Mouse (Mus musculus): ENCODE results near the gene Itgam. TPM values are rescaled to one million over a fixed set of nuclear protein-coding genes. Genes with fewer than 3 reads are reported as not detected.
"Not testable (repeated sequence)": the region's sequence is repeated elsewhere in the genome, so short reads cannot be mapped to it uniquely, and the experiment has no call there.

Gene Itgam
- polyA plus RNA-seq, 1 experiment = 3.3 TPM

- Histone ChIP-seq H3K4me3 (ENCODE audit: low read depth, low read length) (no peak overlapping the region), H3K4me1 (ENCODE audit: control insufficient read depth, insufficient read depth, insufficient read length, low read length) (no peaks in the 10 kb centered on the region; the same call in 1 of the 2 replicates), H3K27me3 (ENCODE audit: control insufficient read depth, insufficient read depth, low read length) (no peaks in the 10 kb centered on the region), H3K36me3 (ENCODE audit: control insufficient read depth, insufficient read depth, low read length) (no peaks in the 10 kb centered on the region), H3K27ac (ENCODE audit: insufficient read depth, low read depth, low read length) (no peak overlapping the region)
- TF ChIP-seq CTCF (IDR thresholded peaks at IDR 0.05; ENCODE audit: extremely low read depth, insufficient read length, insufficient replicate concordance, low read depth, low read length) (no peak), POLR2A (IDR thresholded peaks at IDR 0.05; ENCODE audit: low read depth, low read length) (no peak)
- WGBS = 25% methylated on average over 8 of the region's 8 CpGs
These were observed 88.5 kb downstream of the Itgam start for GRCm38 (mm10) chr7:128150970-128151369.

- Histone ChIP-seq H3K27ac (ENCODE audit: insufficient read depth, low read depth, low read length) (no peak within 1 kb of the TSS), H3K4me1 (ENCODE audit: control insufficient read depth, insufficient read depth, insufficient read length, low read length) (no peaks in the 10 kb centered on the region; the same call in 1 of the 2 replicates), H3K36me3 (ENCODE audit: control insufficient read depth, insufficient read depth, low read length) (no peaks in the 10 kb centered on the region), H3K4me3 (ENCODE audit: low read depth, low read length) (no peak within 1 kb of the TSS), H3K27me3 (ENCODE audit: control insufficient read depth, insufficient read depth, low read length) (no peaks in the 10 kb centered on the region)
- no peak for TF ChIP-seq CTCF (IDR thresholded peaks at IDR 0.05; ENCODE audit: extremely low read depth, insufficient read length, insufficient replicate concordance, low read depth, low read length)
- no peak for TF ChIP-seq POLR2A (IDR thresholded peaks at IDR 0.05; ENCODE audit: low read depth, low read length)
- 97% methylated on average over 21 of the region's 21 CpGs for WGBS
These were observed 91.6 kb downstream of the Itgam start, which contains the start of gene Itgad for GRCm38 (mm10) chr7:128154076-128154475. Itgad (plus strand) TSS chr7:128154376.

- no peaks in the 10 kb centered on the region for H3K27me3 ChIP-seq (ENCODE audit: control insufficient read depth, insufficient read depth, low read length)
- H3K4me3 ChIP-seq (ENCODE audit: low read depth, low read length) = no peak overlapping the region
- TF ChIP-seq CTCF (IDR thresholded peaks at IDR 0.05; ENCODE audit: extremely low read depth, insufficient read length, insufficient replicate concordance, low read depth, low read length) (no peak), POLR2A (IDR thresholded peaks at IDR 0.05; ENCODE audit: low read depth, low read length) (no peak)
- 34% methylated on average over 10 of the region's 10 CpGs for WGBS
- H3K36me3 ChIP-seq (ENCODE audit: control insufficient read depth, insufficient read depth, low read length) = no peaks in the 10 kb centered on the region
- no peak overlapping the region for H3K27ac ChIP-seq (ENCODE audit: insufficient read depth, low read depth, low read length)
- no peaks in the 10 kb centered on the region; the same call in 1 of the 2 replicates for H3K4me1 ChIP-seq (ENCODE audit: control insufficient read depth, insufficient read depth, insufficient read length, low read length)
These were observed 92.5 kb downstream of the Itgam start for GRCm38 (mm10) chr7:128154924-128155323.

GRCm38 (mm10) chr7:128158688-128159354 lies 96.4 kb downstream of the Itgam start:
- H3K36me3 ChIP-seq (ENCODE audit: control insufficient read depth, insufficient read depth, low read length); H3K27ac ChIP-seq (ENCODE audit: insufficient read depth, low read depth, low read length); H3K27me3 ChIP-seq (ENCODE audit: control insufficient read depth, insufficient read depth, low read length); H3K4me1 ChIP-seq (ENCODE audit: control insufficient read depth, insufficient read depth, insufficient read length, low read length); H3K4me3 ChIP-seq (ENCODE audit: low read depth, low read length): not testable (repeated sequence)
- 43% methylated on average over 8 of the region's 8 CpGs for WGBS

- no peaks in the 10 kb centered on the region for H3K27me3 ChIP-seq (ENCODE audit: control insufficient read depth, insufficient read depth, low read length)
- H3K36me3 ChIP-seq (ENCODE audit: control insufficient read depth, insufficient read depth, low read length) = no peaks in the 10 kb centered on the region
- TF ChIP-seq CTCF (IDR thresholded peaks at IDR 0.05; ENCODE audit: extremely low read depth, insufficient read length, insufficient replicate concordance, low read depth, low read length) (no peak), POLR2A (IDR thresholded peaks at IDR 0.05; ENCODE audit: low read depth, low read length) (no peak)
- H3K4me1 ChIP-seq (ENCODE audit: control insufficient read depth, insufficient read depth, insufficient read length, low read length) = no peaks in the 10 kb centered on the region
- no peak overlapping the region for H3K4me3 ChIP-seq (ENCODE audit: low read depth, low read length)
- WGBS = 95% methylated on average over 4 of the region's 4 CpGs
- no peak overlapping the region for H3K27ac ChIP-seq (ENCODE audit: insufficient read depth, low read depth, low read length)
These were observed 101.6 kb downstream of the Itgam start for GRCm38 (mm10) chr7:128164001-128164400.

- Histone ChIP-seq H3K27me3 (ENCODE audit: control insufficient read depth, insufficient read depth, low read length) (no peaks in the 10 kb centered on the region), H3K4me1 (ENCODE audit: control insufficient read depth, insufficient read depth, insufficient read length, low read length) (no peaks in the 10 kb centered on the region), H3K4me3 (ENCODE audit: low read depth, low read length) (no peak overlapping the region), H3K27ac (ENCODE audit: insufficient read depth, low read depth, low read length) (no peak overlapping the region), H3K36me3 (ENCODE audit: control insufficient read depth, insufficient read depth, low read length) (no peaks in the 10 kb centered on the region)
- TF ChIP-seq POLR2A (IDR thresholded peaks at IDR 0.05; ENCODE audit: low read depth, low read length) (no peak), CTCF (IDR thresholded peaks at IDR 0.05; ENCODE audit: extremely low read depth, insufficient read length, insufficient replicate concordance, low read depth, low read length) (no peak)
- WGBS = 59% methylated on average over 7 of the region's 7 CpGs
These were observed 104.0 kb downstream of the Itgam start for GRCm38 (mm10) chr7:128166391-128166790.

Other genes with a start within 250 kb of the Itgam start
- gene Stx4a, start 238.3 kb upstream of the Itgam start, polyA plus RNA-seq (2012; rRNA removed) = 27.3 and 68.2 TPM in 2 replicates
- 1.2 and 1.8 TPM in 2 replicates for gene Stx1b, start 238.1 kb upstream of the Itgam start, polyA plus RNA-seq (2012; rRNA removed)
- 8.0 and 13.6 TPM in 2 replicates for gene Zfp646, start 186.4 kb upstream of the Itgam start, polyA plus RNA-seq (2012; rRNA removed)
- 3.7 and 7.1 TPM in 2 replicates for gene Zfp668, start 185.8 kb upstream of the Itgam start, polyA plus RNA-seq (2012; rRNA removed)
- 1.6 and 2.1 TPM in 2 replicates for gene Prss53, start 171.7 kb upstream of the Itgam start, polyA plus RNA-seq (2012; rRNA removed)
- gene Gm21974, start 167.2 kb upstream of the Itgam start, polyA plus RNA-seq (2012; rRNA removed) = not detected in 2 replicates
- 94.3 and 97.7 TPM in 2 replicates for gene Vkorc1, start 167.0 kb upstream of the Itgam start, polyA plus RNA-seq (2012; rRNA removed)
- 54.4 and 68.3 TPM in 2 replicates for gene Bckdk, start 158.6 kb upstream of the Itgam start, polyA plus RNA-seq (2012; rRNA removed)
- gene Kat8, start 150.1 kb upstream of the Itgam start, polyA plus RNA-seq (2012; rRNA removed) = 5.2 and 8.3 TPM in 2 replicates
- 30.0 and 41.3 TPM in 2 replicates for gene Prss8, start 132.5 kb upstream of the Itgam start, polyA plus RNA-seq (2012; rRNA removed)
- gene Prss36, start 115.9 kb upstream of the Itgam start, polyA plus RNA-seq (2012; rRNA removed) = 2.6 and 3.3 TPM in 2 replicates
- gene Fus, start 95.2 kb upstream of the Itgam start, polyA plus RNA-seq (2012; rRNA removed) = 90.6 and 184 TPM in 2 replicates
- 602 and 952 TPM in 2 replicates for gene Pycard, start 68.8 kb upstream of the Itgam start, polyA plus RNA-seq (2012; rRNA removed)
- 7.4 and 8.8 TPM in 2 replicates for gene Trim72, start 58.7 kb upstream of the Itgam start, polyA plus RNA-seq (2012; rRNA removed)
- gene Gm49368, start within 50 bp of the Itgam start, polyA plus RNA-seq (2012; rRNA removed) = 0.05 and 0.09 TPM in 2 replicates
- gene Itgax, start 66.9 kb downstream of the Itgam start, polyA plus RNA-seq (2012; rRNA removed) = 4.6 and 5.8 TPM in 2 replicates
- 0.61 and 1.4 TPM in 2 replicates for gene Itgad, start 91.7 kb downstream of the Itgam start, polyA plus RNA-seq (2012; rRNA removed)
- gene Cox6a2, start 143.7 kb downstream of the Itgam start, polyA plus RNA-seq (2012; rRNA removed) = 0.53 and 1.1 TPM in 2 replicates
- 24.7 and 57.1 TPM in 2 replicates for gene Armc5, start 174.7 kb downstream of the Itgam start, polyA plus RNA-seq (2012; rRNA removed)
- gene 9130023H24Rik, start 175.4 kb downstream of the Itgam start, polyA plus RNA-seq (2012; rRNA removed) = 0.60 and 0.71 TPM in 2 replicates
- 38.0 and 56.7 TPM in 2 replicates for gene Tgfb1i1, start 184.2 kb downstream of the Itgam start, polyA plus RNA-seq (2012; rRNA removed)
- gene Slc5a2, start 203.0 kb downstream of the Itgam start, polyA plus RNA-seq (2012; rRNA removed) = not detected in 2 replicates
- 47.4 and 52.7 TPM in 2 replicates for gene BC017158, start 235.5 kb downstream of the Itgam start, polyA plus RNA-seq (2012; rRNA removed)

Data from small intestine, adult 2 months (tissue).